Mouse (Mus musculus) liver, embryonic 12.5 days (tissue): ENCODE measurements around the gene Steap3. TPM values are rescaled to one million over a fixed set of nuclear protein-coding genes. Genes with fewer than 3 reads are reported as not detected.

ENCODE experiments used
- ATAC-seq: fragments of 200-750 bp; cut with Nextera tagmentation; 2 replicates; pipeline ENCODE4 v1.8.0; 2017; ENCODE audit warnings: moderate number of reproducible peaks, mild to moderate bottlenecking, moderate library complexity
- H3K27ac ChIP-seq: fragments of 300-500 bp; sonication (generic); 2 replicates; pipeline ENCODE4 v1.5.1; 2016; ENCODE audit warnings: mild to moderate bottlenecking
- H3K27me3 ChIP-seq: fragments of 300-500 bp; sonication (generic); replicated peaks from 2 replicates; pipeline ENCODE4 v1.6.1; 2016; ENCODE audit warnings: mild to moderate bottlenecking, moderate library complexity
- H3K36me3 ChIP-seq: fragments of 300-500 bp; sonication (generic); 2 replicates; pipeline ENCODE4 v1.6.1; 2016; ENCODE audit warnings: mild to moderate bottlenecking, moderate library complexity
- H3K4me1 ChIP-seq: fragments of 300-500 bp; sonication (generic); 2 replicates; pipeline ENCODE4 v1.6.1; 2016
- H3K4me2 ChIP-seq: fragments of 300-500 bp; sonication (generic); 2 replicates; pipeline ENCODE4 v1.6.1; 2016; ENCODE audit warnings: mild to moderate bottlenecking, moderate library complexity
- H3K4me3 ChIP-seq: fragments of 300-500 bp; sonication (generic); 2 replicates; pipeline ENCODE4 v1.5.1; 2016; ENCODE audit warnings: mild to moderate bottlenecking, moderate library complexity
- H3K9ac ChIP-seq: fragments of 300-500 bp; sonication (generic); 2 replicates; pipeline ENCODE4 v1.6.1; 2016; ENCODE audit warnings: mild to moderate bottlenecking, moderate library complexity
- H3K9me3 ChIP-seq: fragments of 300-500 bp; sonication (generic); replicated peaks from 2 replicates; pipeline ENCODE4 v1.6.1; 2016; ENCODE audit warnings: mild to moderate bottlenecking, moderate library complexity
- WGBS: fragments of 180-500 bp; shearing (Covaris S2); methylation state at CpG from one replicate; pipeline ENCODE4 v1.1.7; 2016; ENCODE audit not compliant: insufficient replicate concordance; 5-methylcytosine and 5-hydroxymethylcytosine counted together
- polyA plus RNA-seq: library from polyadenylated mRNA; unstranded; fragments of >200 nt; fragmentation: Nextera tagmentation; extraction: Ambion mirVana; gene quantifications from 2 replicates; pipeline ENCODE4 v1.2.1, GENCODE M21; 2016

Gene Steap3
- polyA plus RNA-seq, 1 experiment from 2014 or later, result 56.3 TPM

DNA sequence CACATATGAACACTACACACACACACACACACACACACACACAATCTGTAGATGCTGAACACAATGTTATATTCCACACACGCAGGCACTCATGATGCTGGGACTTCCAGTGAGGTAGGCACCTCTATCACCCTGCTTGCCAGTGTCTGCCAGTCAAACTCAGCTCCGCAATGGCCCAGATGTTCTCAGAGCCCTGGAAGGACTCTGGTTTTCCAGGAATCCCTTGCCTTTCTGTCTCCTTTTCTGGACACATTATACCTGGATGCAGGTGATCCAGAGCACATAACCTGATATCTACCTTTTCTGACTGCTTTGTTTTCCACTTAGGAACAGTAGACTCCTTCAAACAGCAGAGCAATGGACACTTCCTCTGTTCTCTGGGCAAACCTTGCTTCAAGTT lies 75.8 kb downstream of the Steap3 start:
- 65% methylated on average over 2 of the region's 2 CpGs for WGBS
- Histone ChIP-seq H3K9ac (no peak overlapping the region), H3K4me3 (no peak overlapping the region), H3K4me1 (no peaks in the 10 kb centered on the region), H3K4me2 (no peak overlapping the region), H3K36me3 (no peaks in the 10 kb centered on the region), H3K27me3 (no peaks in the 10 kb centered on the region), H3K9me3 (no peaks in the 10 kb centered on the region), H3K27ac (no peak overlapping the region)
- ATAC-seq, result no peak

DNA sequence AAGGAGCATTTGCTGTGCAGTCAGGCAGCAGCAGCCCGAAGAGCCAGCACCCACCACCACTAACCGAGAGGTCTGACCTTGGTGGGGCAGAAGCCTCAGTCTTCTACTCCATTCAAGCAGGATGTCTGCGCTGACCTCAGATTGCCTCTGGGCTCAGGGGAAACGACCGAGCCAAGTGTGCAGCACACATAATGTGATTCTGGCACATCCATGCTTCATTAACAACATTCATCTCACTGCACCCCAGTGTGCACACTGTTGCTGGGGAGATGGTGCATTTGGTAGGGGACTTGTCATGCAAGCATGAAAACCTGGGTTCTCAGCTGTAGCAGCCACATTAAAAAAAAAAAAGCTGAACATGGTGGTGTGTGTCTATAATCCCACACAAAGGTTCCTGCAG lies 76.6 kb downstream of the Steap3 start:
- Histone ChIP-seq H3K9me3 (no peaks in the 10 kb centered on the region), H3K4me1 (no peaks in the 10 kb centered on the region)
- no peak for ATAC-seq

GRCm38 (mm10) chr1:120193586-120193985 lies 78.9 kb downstream of the Steap3 start:
- H3K27me3 ChIP-seq, result no peaks in the 10 kb centered on the region
- 72% methylated on average over 10 of the region's 10 CpGs for WGBS
- H3K4me2 ChIP-seq, result no peak overlapping the region
- no peaks in the 10 kb centered on the region for H3K9me3 ChIP-seq
- H3K4me1 ChIP-seq, result no peaks in the 10 kb centered on the region
- no peaks in the 10 kb centered on the region for H3K36me3 ChIP-seq
- H3K4me3 ChIP-seq, result no peak overlapping the region
- H3K27ac ChIP-seq, result no peak overlapping the region
- no peak overlapping the region for H3K9ac ChIP-seq
- no peak for ATAC-seq

More for the DNA sequence above, 76.6 kb downstream of the Steap3 start:
- Histone ChIP-seq H3K36me3 (no peaks in the 10 kb centered on the region), H3K4me3 (no peak overlapping the region), H3K9ac (no peak overlapping the region), H3K27ac (no peak overlapping the region), H3K4me2 (no peak overlapping the region), H3K27me3 (no peaks in the 10 kb centered on the region)
- 63% methylated on average over 5 of the region's 5 CpGs for whole genome bisulfite sequencing

DNA sequence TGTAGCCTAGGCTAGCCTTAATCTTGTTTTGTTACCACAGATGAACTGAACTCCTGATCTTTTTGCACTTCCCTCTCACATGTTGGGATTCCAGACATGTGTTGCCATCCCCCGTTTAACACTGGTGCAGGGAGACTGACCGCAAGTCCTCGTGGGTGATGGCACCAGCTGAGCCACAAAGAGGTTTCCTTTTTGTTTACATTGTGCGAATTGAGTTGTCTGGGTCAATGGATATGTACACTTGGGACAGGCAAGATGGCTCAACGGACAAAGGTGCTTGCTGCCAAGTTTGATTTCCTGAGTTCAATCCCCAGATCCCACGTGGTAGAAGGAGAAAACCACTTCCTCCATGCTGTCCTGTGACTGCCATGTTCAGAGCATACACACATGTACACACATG lies 80.2 kb downstream of the Steap3 start:
- Histone ChIP-seq H3K27me3 (no peaks in the 10 kb centered on the region), H3K9me3 (no peaks in the 10 kb centered on the region), H3K9ac (no peak overlapping the region), H3K36me3 (no peaks in the 10 kb centered on the region), H3K4me1 (no peaks in the 10 kb centered on the region), H3K4me3 (no peak overlapping the region), H3K4me2 (no peak overlapping the region), H3K27ac (no peak overlapping the region)
- no peak for ATAC-seq
- 58% methylated on average over 6 of the region's 6 CpGs for WGBS

DNA sequence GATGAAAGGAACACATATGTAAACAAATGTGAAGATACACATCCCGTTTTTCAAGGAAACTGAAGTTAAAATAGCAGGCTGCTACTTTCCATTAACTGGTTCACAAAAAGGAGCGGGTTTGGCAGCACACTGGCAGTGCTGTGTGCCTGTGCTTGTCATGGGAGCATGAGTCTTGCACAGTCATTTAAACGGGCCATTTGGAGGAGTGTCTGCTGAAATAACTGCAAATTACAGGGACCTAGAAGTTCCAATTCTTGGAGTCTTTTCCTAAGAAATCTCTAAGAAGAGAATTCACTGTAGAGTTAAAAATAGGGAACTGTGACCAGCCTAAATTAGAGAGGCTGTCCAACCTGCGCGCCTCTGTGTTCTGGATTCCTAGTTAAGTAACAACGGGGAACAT lies 81.6 kb downstream of the Steap3 start:
- Histone ChIP-seq H3K9ac (no peak overlapping the region), H3K4me2 (no peak overlapping the region), H3K9me3 (no peaks in the 10 kb centered on the region), H3K4me1 (no peaks in the 10 kb centered on the region), H3K27ac (no peak overlapping the region), H3K4me3 (no peak overlapping the region), H3K36me3 (no peaks in the 10 kb centered on the region), H3K27me3 (no peaks in the 10 kb centered on the region)
- 66% methylated on average over 6 of the region's 6 CpGs for WGBS
- no peak for ATAC-seq

GRCm38 (mm10) chr1:120190300-120190699 lies 82.2 kb downstream of the Steap3 start:
- Histone ChIP-seq H3K4me1 (no peaks in the 10 kb centered on the region), H3K36me3 (no peaks in the 10 kb centered on the region), H3K4me2 (no peak overlapping the region), H3K4me3 (no peak overlapping the region), H3K27me3 (no peaks in the 10 kb centered on the region), H3K9ac (no peak overlapping the region), H3K27ac (no peak overlapping the region), H3K9me3 (no peaks in the 10 kb centered on the region)
- no peak for ATAC-seq
- WGBS, result 67% methylated on average over 2 of the region's 2 CpGs

GRCm38 (mm10) chr1:120189206-120189605 lies 83.3 kb downstream of the Steap3 start:
- Histone ChIP-seq H3K4me3 (no peak overlapping the region), H3K4me1 (no peaks in the 10 kb centered on the region), H3K9me3 (no peaks in the 10 kb centered on the region), H3K36me3 (no peaks in the 10 kb centered on the region), H3K27ac (no peak overlapping the region), H3K27me3 (no peaks in the 10 kb centered on the region), H3K4me2 (no peak overlapping the region), H3K9ac (no peak overlapping the region)
- no peak for ATAC-seq
- WGBS, result 83% methylated on average over 6 of the region's 6 CpGs

DNA sequence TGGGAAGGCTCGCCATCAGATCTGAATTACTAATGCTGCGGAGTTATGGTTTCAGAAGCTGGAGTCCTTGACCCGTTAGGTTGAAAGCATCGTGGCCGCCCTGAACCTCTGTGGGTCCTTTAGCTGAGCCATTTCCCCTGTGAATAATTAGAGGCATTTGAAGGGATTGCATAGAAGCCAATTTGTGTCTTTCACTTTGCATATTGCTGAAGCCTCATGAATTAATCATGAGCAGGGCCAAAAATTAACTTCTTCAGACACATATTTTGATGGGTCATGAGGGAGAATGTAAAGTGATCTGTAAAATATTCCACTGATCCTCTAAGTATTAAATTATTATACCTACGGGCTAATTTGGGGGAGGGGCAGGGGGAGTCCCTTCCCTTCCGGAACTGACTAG lies 85.4 kb downstream of the Steap3 start:
- ATAC-seq, result no peak
- Histone ChIP-seq H3K9me3 (no peaks in the 10 kb centered on the region), H3K4me2 (no peak overlapping the region)

GRCm38 (mm10) chr1:120186655-120187054 lies 85.8 kb downstream of the Steap3 start:
- no peaks in the 10 kb centered on the region for H3K36me3 ChIP-seq
- no peak overlapping the region for H3K27ac ChIP-seq
- H3K27me3 ChIP-seq, result no peaks in the 10 kb centered on the region
- no peaks in the 10 kb centered on the region for H3K9me3 ChIP-seq
- no peak overlapping the region for H3K9ac ChIP-seq
- 61% methylated on average over 9 of the region's 9 CpGs for WGBS
- no peak for ATAC-seq
- no peak overlapping the region for H3K4me2 ChIP-seq
- no peak overlapping the region for H3K4me3 ChIP-seq
- no peaks in the 10 kb centered on the region for H3K4me1 ChIP-seq

More for the DNA sequence above, 85.4 kb downstream of the Steap3 start:
- Histone ChIP-seq H3K27me3 (no peaks in the 10 kb centered on the region), H3K9ac (no peak overlapping the region), H3K4me1 (no peaks in the 10 kb centered on the region), H3K27ac (no peak overlapping the region), H3K4me3 (no peak overlapping the region), H3K36me3 (no peaks in the 10 kb centered on the region)
- WGBS, result 81% methylated on average over 7 of the region's 7 CpGs

- Histone ChIP-seq H3K36me3 (no peaks in the 10 kb centered on the region), H3K27ac (no peak overlapping the region), H3K4me1 (no peaks in the 10 kb centered on the region), H3K9me3 (no peaks in the 10 kb centered on the region), H3K9ac (no peak overlapping the region), H3K4me3 (no peak overlapping the region), H3K4me2 (no peak overlapping the region), H3K27me3 (no peaks in the 10 kb centered on the region)
- 57% methylated on average over 6 of the region's 6 CpGs for WGBS
- no peak for ATAC-seq
Observed at GRCm38 (mm10) chr1:120186204-120186603, 86.3 kb downstream of the Steap3 start.

DNA sequence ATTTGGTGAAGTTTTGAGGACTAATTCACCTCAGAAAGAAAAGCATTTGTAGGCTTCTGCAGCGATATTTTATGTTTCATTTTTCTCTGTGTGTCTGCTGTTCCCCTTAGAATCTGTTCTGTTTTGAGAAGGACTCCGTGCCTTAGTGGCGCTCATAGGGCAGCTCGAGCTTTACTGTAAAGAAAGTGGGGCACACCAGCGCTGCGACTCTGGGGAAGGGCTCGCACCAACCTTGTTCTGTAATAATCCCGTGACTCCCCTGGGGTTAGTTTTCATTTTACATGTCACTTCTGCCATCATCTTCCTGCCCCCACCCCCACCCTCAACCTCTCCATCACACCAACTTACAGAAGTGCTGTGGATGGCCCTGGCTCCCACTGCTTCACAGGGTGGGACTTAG lies 95.4 kb downstream of the Steap3 start:
- H3K27me3 ChIP-seq, result no peaks in the 10 kb centered on the region
- no peak overlapping the region for H3K4me2 ChIP-seq
- no peak overlapping the region for H3K4me3 ChIP-seq
- no peaks in the 10 kb centered on the region for H3K36me3 ChIP-seq
- ATAC-seq, result no peak
- no peak overlapping the region for H3K27ac ChIP-seq
- no peaks in the 10 kb centered on the region for H3K4me1 ChIP-seq
- 78% methylated on average over 8 of the region's 8 CpGs for WGBS
- H3K9me3 ChIP-seq, result no peaks in the 10 kb centered on the region
- no peak overlapping the region for H3K9ac ChIP-seq

- Histone ChIP-seq H3K36me3 (no peaks in the 10 kb centered on the region), H3K27ac (no peak overlapping the region), H3K27me3 (no peaks in the 10 kb centered on the region), H3K4me1 (no peaks in the 10 kb centered on the region), H3K4me2 (0 out of 2 replicates have a peak overlapping the region, but pooled peaks have one; percentile 1), H3K9me3 (no peaks in the 10 kb centered on the region), H3K9ac (no peak overlapping the region), H3K4me3 (no peak overlapping the region)
- 20% methylated on average over 14 of the region's 14 CpGs for WGBS
- no peak for ATAC-seq
Observed at GRCm38 (mm10) chr1:120176313-120176712, 96.2 kb downstream of the Steap3 start.

- Histone ChIP-seq H3K9ac (no peak overlapping the region), H3K4me2 (no peak overlapping the region), H3K4me1 (no peaks in the 10 kb centered on the region), H3K4me3 (no peak overlapping the region), H3K27ac (no peak overlapping the region), H3K9me3 (no peaks in the 10 kb centered on the region), H3K27me3 (no peaks in the 10 kb centered on the region), H3K36me3 (no peaks in the 10 kb centered on the region)
- ATAC-seq, result no peak
- WGBS, result 54% methylated on average over 4 of the region's 4 CpGs
Observed at GRCm38 (mm10) chr1:120174991-120175390, 97.5 kb downstream of the Steap3 start.
